Mouse (Mus musculus): ENCODE results near the gene Chp2.
"Not testable (repeated sequence)": the region's sequence is repeated elsewhere in the genome, so short reads cannot be mapped to it uniquely, and the experiment has no call there.

GRCm38 (mm10) chr7:122242744-122243143, 23.4 kb downstream of the Chp2 start:
- TF ChIP-seq E2F4 (IDR thresholded peaks at IDR 0.05; ENCODE audit: insufficient read depth); MYOD1 (IDR thresholded peaks at IDR 0.05; ENCODE audit: control insufficient read depth in 1 of 3, insufficient read length in 2 of 3, low read depth in 2 of 3); SRF (IDR thresholded peaks at IDR 0.05; ENCODE audit: control insufficient read depth, insufficient read length, low read depth); USF1 (IDR thresholded peaks at IDR 0.05; ENCODE audit: low read depth); MYOG (IDR thresholded peaks at IDR 0.05; ENCODE audit: control insufficient read depth in 1 of 3, insufficient read depth in 1 of 3, insufficient read length in 2 of 3, low read depth in 2 of 3); POLR2AphosphoS2 (IDR thresholded peaks at IDR 0.05; ENCODE audit: insufficient read length, low read depth): not testable (repeated sequence)
